Mouse (Mus musculus): ENCODE results near the gene Pde1c. TPM values are rescaled to one million over a fixed set of nuclear protein-coding genes. Genes with fewer than 3 reads are reported as not detected.

Gene Pde1c
- polyA plus RNA-seq, 1 experiment from 2014 or later: 9.3 TPM

- no peak overlapping the region for H3K27ac ChIP-seq
- 81% methylated on average over 5 of the region's 5 CpGs for WGBS
- no peaks in the 10 kb centered on the region for H3K27me3 ChIP-seq
- no peaks in the 10 kb centered on the region for H3K36me3 ChIP-seq (replicated peaks)
- H3K4me3 ChIP-seq (replicated peaks): no peak overlapping the region
- no peaks in the 10 kb centered on the region for H3K9me3 ChIP-seq
- no peak overlapping the region for H3K4me2 ChIP-seq
- no peaks in the 10 kb centered on the region for H3K4me1 ChIP-seq
- H3K9ac ChIP-seq: no peak overlapping the region
- ATAC-seq (ENCODE audit: low FRiP score): no peak
Observed at GRCm38 (mm10) chr6:56540247-56540646, 28.7 kb downstream of the Pde1c start.

DNA sequence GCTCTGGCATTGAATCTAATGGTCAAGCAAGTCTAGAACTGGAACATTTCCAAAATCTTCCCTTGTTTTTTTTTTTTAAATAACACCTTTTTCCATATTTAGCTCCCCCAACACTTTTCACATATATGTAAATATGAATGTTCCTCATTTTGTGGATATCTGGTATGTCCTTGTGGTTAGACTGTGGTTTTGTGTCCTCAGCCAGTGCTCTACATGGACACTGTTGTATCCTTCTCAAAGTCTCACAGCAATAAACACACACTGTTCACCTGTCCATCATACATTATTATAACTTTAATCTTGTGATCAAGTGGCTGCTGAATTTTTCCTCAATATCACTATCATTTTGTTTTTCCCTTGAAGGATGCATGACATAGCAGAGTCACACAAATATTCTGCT, 34.2 kb downstream of the Pde1c start:
- ATAC-seq (ENCODE audit: low FRiP score): no peak
- no peak overlapping the region for H3K4me2 ChIP-seq
- H3K9ac ChIP-seq: no peak overlapping the region
- no peaks in the 10 kb centered on the region for H3K9me3 ChIP-seq
- no peaks in the 10 kb centered on the region for H3K27me3 ChIP-seq
- H3K4me1 ChIP-seq: no peaks in the 10 kb centered on the region
- H3K27ac ChIP-seq: no peak overlapping the region
- H3K4me3 ChIP-seq (replicated peaks): no peak overlapping the region
- H3K36me3 ChIP-seq (replicated peaks): no peaks in the 10 kb centered on the region

DNA sequence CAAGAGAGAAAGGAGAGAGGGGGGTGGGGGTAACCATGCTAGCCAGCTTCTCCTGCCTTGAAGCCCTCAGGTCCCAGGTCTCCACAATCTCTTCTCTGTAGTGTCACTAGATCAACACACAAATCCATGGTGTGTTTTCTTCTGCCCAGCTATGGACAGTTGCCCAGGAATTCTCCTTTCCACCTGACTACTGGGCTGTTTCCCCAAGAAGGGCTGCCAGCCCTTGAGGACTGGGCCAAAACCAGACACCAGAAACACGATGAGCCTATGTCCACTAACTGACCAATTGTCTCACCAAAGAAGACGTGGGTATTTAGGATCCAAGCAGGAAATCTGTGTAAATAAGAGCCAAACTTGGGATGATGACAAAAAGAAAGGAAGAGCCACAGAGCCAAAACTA, 36.6 kb downstream of the Pde1c start:
- no peak for ATAC-seq (ENCODE audit: low FRiP score)
- Histone ChIP-seq H3K9ac (no peak overlapping the region), H3K4me3 (replicated peaks) (no peak overlapping the region), H3K9me3 (no peaks in the 10 kb centered on the region), H3K27ac (no peak overlapping the region), H3K27me3 (no peaks in the 10 kb centered on the region), H3K36me3 (replicated peaks) (no peaks in the 10 kb centered on the region), H3K4me1 (no peaks in the 10 kb centered on the region), H3K4me2 (no peak overlapping the region)
- 82% methylated on average over 2 of the region's 2 CpGs for WGBS

DNA sequence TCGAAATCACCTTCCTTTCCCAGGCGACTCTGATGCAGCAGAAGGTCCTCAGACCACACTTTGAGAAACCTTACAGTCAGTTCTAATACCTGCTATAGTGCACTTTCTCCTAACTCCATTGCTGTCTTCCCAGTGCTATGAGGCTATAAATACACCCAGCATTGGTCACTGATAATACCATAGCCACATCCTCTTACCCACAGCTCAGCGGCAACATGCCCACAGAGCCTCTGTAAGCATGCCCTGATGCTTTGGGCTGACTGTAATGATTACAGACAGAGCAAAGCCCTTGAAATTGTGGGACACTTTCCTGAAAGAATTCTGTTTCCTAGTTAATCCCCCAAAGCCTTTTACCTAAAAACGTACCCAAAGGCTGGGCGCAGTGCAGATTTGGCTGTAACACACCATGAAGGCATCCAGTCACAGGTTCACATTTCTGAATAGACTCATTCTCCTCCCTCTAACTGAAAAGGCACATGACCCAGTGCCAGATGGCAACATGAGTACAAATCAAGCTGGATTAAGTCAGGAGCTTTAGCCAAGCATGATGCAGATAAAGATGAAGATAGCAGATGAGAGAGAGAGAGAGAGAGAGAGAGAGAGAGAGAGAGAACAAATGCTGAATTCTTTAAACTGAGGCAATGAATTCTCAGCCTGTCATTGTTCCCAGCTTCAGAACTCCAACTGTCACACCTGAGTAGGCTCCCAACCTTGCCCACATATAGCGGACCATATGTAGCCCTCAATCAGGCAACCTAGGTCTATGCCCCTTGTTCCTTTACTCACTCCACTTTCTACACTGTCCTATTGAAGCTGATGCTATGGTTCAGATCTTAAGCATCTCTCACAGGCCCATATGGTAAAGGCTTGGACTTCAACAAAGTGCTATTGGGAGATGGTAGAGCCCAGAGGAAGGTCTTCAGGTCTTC, 44.7 kb downstream of the Pde1c start:
- Histone ChIP-seq H3K4me3 (replicated peaks) (no peak overlapping the region), H3K9me3 (no peaks in the 10 kb centered on the region), H3K36me3 (replicated peaks) (no peaks in the 10 kb centered on the region), H3K9ac (no peak overlapping the region), H3K27me3 (no peaks in the 10 kb centered on the region), H3K4me1 (peaks cover 7% of the 10 kb centered on the region; the same call in 1 of the 2 replicates), H3K4me2 (no peak overlapping the region), H3K27ac (no peak overlapping the region)
- no peak for ATAC-seq (ENCODE audit: low FRiP score)
- 85% methylated on average over 6 of the region's 6 CpGs for WGBS

DNA sequence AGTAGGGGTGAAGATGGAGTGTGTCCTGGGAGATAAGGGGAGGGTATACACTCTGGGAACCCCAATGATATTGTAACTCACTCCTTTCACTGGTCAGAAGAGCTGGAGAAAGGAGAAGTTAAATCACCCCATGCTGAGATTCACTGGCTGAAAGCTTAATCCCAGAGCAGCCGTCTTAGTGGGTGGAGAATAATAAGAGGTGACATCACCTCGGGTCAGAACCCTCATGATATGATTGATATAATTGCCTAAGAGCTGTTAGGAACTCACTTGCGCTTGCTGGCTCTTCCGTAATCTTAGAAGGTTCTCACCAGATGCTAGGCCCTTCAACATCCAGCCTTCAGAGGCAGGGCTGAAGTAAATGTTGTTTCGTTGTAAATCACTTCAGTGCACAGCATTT, 79.7 kb downstream of the Pde1c start:
- no peak for ATAC-seq (ENCODE audit: low FRiP score)
- Histone ChIP-seq H3K9ac (no peak overlapping the region), H3K27ac (no peak overlapping the region), H3K4me1 (no peaks in the 10 kb centered on the region), H3K4me2 (no peak overlapping the region), H3K27me3 (no peaks in the 10 kb centered on the region), H3K9me3 (no peaks in the 10 kb centered on the region), H3K36me3 (replicated peaks) (no peaks in the 10 kb centered on the region), H3K4me3 (replicated peaks) (no peak overlapping the region)
- 66% methylated on average over 5 of the region's 5 CpGs for WGBS

- Histone ChIP-seq H3K36me3 (replicated peaks) (no peaks in the 10 kb centered on the region), H3K9ac (no peak overlapping the region), H3K4me1 (no peaks in the 10 kb centered on the region), H3K4me2 (no peak overlapping the region), H3K4me3 (replicated peaks) (no peak overlapping the region), H3K9me3 (no peaks in the 10 kb centered on the region), H3K27ac (no peak overlapping the region), H3K27me3 (no peaks in the 10 kb centered on the region)
- ATAC-seq (ENCODE audit: low FRiP score): no peak
- whole genome bisulfite sequencing: 72% methylated on average over 3 of the region's 3 CpGs
Observed at GRCm38 (mm10) chr6:56485078-56485477, 83.8 kb downstream of the Pde1c start.

DNA sequence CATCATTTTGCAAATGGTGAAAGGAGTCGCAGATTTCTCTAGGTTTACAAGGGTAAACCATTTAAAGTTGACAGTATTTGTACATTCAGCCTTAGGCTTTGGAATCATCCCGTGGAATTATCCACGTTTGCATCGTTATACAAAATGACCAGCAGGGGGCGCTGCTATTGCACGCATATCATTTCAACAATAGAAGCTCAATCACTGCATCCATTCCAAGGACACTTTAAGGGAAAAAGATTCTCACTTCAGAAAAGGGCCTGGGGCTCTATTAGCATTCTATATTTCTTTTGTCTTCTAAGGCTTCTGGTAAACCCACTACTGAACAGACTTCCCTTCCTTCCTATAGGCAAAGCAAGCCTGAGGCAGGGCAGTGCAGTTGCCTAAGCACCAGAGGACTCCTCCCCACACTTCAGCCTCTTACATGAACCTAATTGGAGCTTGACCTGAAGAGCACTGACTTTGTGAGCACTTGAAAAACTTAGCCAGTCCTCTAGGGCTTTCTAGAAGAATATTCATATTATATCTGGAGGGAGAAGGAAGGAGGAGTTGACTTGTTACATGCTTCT, 87.9 kb downstream of the Pde1c start:
- Histone ChIP-seq H3K4me2 (no peak overlapping the region), H3K4me3 (replicated peaks) (no peak overlapping the region), H3K9me3 (no peaks in the 10 kb centered on the region), H3K4me1 (no peaks in the 10 kb centered on the region), H3K27me3 (no peaks in the 10 kb centered on the region), H3K9ac (no peak overlapping the region), H3K27ac (no peak overlapping the region), H3K36me3 (replicated peaks) (no peaks in the 10 kb centered on the region)
- 2% methylated on average over 6 of the region's 6 CpGs for WGBS
- ATAC-seq (ENCODE audit: low FRiP score): peak; percentile 55; the same call in 1 of the 2 replicates

GRCm38 (mm10) chr6:56476581-56476980, 92.3 kb downstream of the Pde1c start:
- Histone ChIP-seq H3K9ac (no peak overlapping the region), H3K4me1 (no peaks in the 10 kb centered on the region), H3K36me3 (replicated peaks) (no peaks in the 10 kb centered on the region), H3K27me3 (no peaks in the 10 kb centered on the region), H3K4me2 (no peak overlapping the region), H3K27ac (no peak overlapping the region), H3K9me3 (no peaks in the 10 kb centered on the region), H3K4me3 (replicated peaks) (no peak overlapping the region)
- 29% methylated on average over 6 of the region's 6 CpGs for WGBS
- ATAC-seq (ENCODE audit: low FRiP score): 0 out of 2 replicates have a peak, but pooled peaks have one; percentile 27

DNA sequence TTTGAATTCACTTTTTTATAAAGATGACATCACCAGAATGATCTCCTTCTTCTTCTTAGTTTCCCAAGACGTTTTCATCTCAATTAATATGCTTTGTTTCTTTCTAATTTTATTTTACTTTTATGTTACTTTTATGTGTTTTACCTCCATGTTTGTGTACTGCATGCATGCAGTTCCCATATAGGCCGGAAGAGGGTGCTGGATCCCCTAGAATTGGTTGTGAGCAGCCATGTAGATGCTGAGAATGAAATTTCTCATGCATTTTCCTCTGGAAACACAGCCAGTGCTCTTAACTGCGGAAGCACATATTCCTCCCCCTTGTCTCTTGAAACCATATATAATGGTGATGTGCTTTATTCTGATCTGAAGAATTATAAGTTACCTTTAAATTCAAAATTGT, 110.8 kb downstream of the Pde1c start:
- no peak for ATAC-seq (ENCODE audit: low FRiP score)
- H3K27ac ChIP-seq: no peak overlapping the region
- 56% methylated on average over 3 of the region's 3 CpGs for WGBS
- H3K4me3 ChIP-seq (replicated peaks): no peak overlapping the region
- no peak overlapping the region for H3K9ac ChIP-seq
- no peak overlapping the region for H3K4me2 ChIP-seq
- H3K9me3 ChIP-seq: no peaks in the 10 kb centered on the region
- H3K36me3 ChIP-seq (replicated peaks): no peaks in the 10 kb centered on the region
- H3K27me3 ChIP-seq: no peaks in the 10 kb centered on the region
- no peaks in the 10 kb centered on the region for H3K4me1 ChIP-seq

DNA sequence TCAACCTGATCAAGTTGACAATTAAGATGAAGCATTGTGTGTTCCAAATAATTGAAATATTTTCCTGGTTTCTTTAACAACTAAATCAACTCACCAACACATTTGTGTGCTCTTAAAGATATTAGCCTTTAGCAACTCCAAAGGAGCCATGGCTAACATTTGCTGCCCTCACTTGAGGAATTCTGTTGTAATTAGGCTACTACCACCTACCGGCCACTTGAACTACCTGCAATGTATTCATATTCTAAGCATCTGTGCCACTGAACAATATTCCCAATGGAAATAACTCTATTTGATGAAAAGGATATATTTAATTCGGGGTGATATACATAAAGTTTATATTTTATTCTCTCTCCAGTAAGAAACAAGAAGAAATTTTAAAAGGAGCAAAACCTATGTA, 121.0 kb downstream of the Pde1c start:
- no peak overlapping the region for H3K4me2 ChIP-seq
- ATAC-seq (ENCODE audit: low FRiP score): no peak
- 39% methylated on average over 2 of the region's 2 CpGs for WGBS

DNA sequence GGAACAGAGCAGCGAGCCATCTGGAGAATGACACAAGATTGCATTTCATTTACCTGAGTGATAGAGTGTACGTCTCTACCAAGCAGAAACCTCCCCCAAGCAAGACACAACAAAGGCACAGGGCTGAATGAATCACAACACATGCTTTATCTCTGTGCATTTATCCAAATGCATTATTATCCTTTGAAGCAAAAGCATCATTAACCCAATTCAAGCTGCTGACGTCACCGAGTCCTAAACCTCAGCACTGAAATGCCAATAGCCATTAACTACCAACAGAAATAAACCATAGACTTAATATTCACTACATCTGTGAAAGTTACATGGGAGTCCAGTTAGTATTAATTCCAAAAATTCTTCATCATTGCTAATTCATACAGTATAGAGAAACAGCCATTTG, 127.4 kb downstream of the Pde1c start:
- Histone ChIP-seq H3K9ac (no peak overlapping the region), H3K27me3 (no peaks in the 10 kb centered on the region), H3K27ac (no peak overlapping the region), H3K36me3 (replicated peaks) (no peaks in the 10 kb centered on the region), H3K9me3 (no peaks in the 10 kb centered on the region), H3K4me2 (no peak overlapping the region), H3K4me1 (no peaks in the 10 kb centered on the region), H3K4me3 (replicated peaks) (no peak overlapping the region)
- no peak for ATAC-seq (ENCODE audit: low FRiP score)
- 63% methylated on average over 4 of the region's 4 CpGs for WGBS

More for the DNA sequence above, 121.0 kb downstream of the Pde1c start:
- H3K4me3 ChIP-seq (replicated peaks): no peak overlapping the region
- no peaks in the 10 kb centered on the region for H3K4me1 ChIP-seq
- H3K27me3 ChIP-seq: no peaks in the 10 kb centered on the region
- no peaks in the 10 kb centered on the region for H3K36me3 ChIP-seq (replicated peaks)
- H3K9ac ChIP-seq: no peak overlapping the region
- no peaks in the 10 kb centered on the region for H3K9me3 ChIP-seq
- no peak overlapping the region for H3K27ac ChIP-seq

DNA sequence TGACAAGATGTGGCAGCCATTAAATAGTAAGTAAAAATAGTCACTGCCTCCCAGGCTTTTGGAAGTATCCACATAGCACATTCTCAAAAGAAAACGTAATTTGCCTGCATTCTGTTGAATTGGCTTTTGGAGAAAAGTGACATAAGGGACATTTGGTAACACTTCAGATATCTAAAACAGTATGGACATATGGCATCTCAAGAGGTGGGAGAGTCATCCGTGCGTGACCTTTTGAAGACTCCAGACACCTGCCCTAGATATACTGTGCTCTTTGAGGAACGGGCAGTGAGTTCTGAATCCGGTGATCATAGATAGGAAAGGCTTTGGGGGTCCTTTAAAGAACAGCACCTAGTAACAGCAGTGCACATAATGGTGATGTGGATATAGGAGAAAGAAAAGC, 143.1 kb downstream of the Pde1c start:
- Histone ChIP-seq H3K4me2 (no peak overlapping the region), H3K9ac (no peak overlapping the region), H3K36me3 (replicated peaks) (no peaks in the 10 kb centered on the region), H3K4me3 (replicated peaks) (no peak overlapping the region), H3K9me3 (no peaks in the 10 kb centered on the region), H3K4me1 (no peaks in the 10 kb centered on the region), H3K27ac (no peak overlapping the region), H3K27me3 (no peaks in the 10 kb centered on the region)
- ATAC-seq (ENCODE audit: low FRiP score): no peak
- WGBS: 90% methylated on average over 5 of the region's 5 CpGs

DNA sequence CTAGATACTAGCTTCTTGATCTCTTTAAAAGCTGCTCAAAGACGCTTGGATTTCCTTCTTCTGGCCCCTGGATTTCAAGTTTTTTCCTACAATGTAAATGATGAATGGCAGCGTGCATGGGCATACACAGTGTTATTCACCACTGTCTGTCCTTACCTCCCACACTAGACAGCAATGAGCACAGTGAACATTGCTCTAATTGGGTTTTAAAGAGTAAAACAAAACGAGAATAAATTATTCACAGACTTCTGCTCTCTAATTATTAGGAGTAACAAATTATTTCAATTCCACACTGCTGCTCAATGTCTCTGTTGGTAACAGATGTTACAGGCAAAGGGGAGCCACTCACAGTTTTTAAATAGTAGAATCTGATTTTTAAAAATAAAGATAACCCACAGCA, 146.0 kb downstream of the Pde1c start:
- Histone ChIP-seq H3K9me3 (no peaks in the 10 kb centered on the region), H3K27ac (no peak overlapping the region), H3K4me3 (replicated peaks) (no peak overlapping the region), H3K27me3 (no peaks in the 10 kb centered on the region), H3K4me1 (no peaks in the 10 kb centered on the region), H3K36me3 (replicated peaks) (no peaks in the 10 kb centered on the region), H3K4me2 (no peak overlapping the region), H3K9ac (no peak overlapping the region)
- whole genome bisulfite sequencing: 72% methylated on average over 3 of the region's 3 CpGs
- no peak for ATAC-seq (ENCODE audit: low FRiP score)

All from forebrain, embryonic 12.5 days (tissue).